Mouse (Mus musculus) adrenal gland, postnatal 36 days (tissue): ENCODE data around the gene Adck2. TPM values are rescaled to one million over a fixed set of nuclear protein-coding genes. Genes with fewer than 3 reads are reported as not detected.

Experiments used
- DNase-seq, 2 experiments: peaks; one replicate each; pipeline ENCODE4 v3.0.0; 2021; ENCODE audit warnings: mixed read lengths in 1 of 2
- total RNA-seq, 2 experiments: library from RNA; stranded (reverse); gene quantifications; 2 replicates each; pipeline ENCODE4 v1.2.3; 2021

The Adck2 gene
- total RNA-seq, 2 experiments from 2014 or later, result 21.4 to 26.9 TPM

GRCm38 (mm10) chr6:39611296-39611695 is 37.6 kb downstream of the Adck2 start:
- DNase-seq, result no peak

Other genes starting within 250 kb of the Adck2 start
- gene Slc37a3, start 196.2 kb upstream of the Adck2 start, total RNA-seq, result 10 to 100 TPM; 38.9 to 39.5 TPM
- under 1 TPM; 0.40 to 0.59 TPM for gene Rab19, start 192.7 kb upstream of the Adck2 start, total RNA-seq
- 10 to 100 TPM; 76.0 to 89.5 TPM for gene Mkrn1, start 153.4 kb upstream of the Adck2 start, total RNA-seq
- gene Dennd2a, start 16.0 kb upstream of the Adck2 start, total RNA-seq, result 10 to 100 TPM; 10.0 to 13.6 TPM
- 1 to 10 TPM in 1 of 2 experiments, not detected in 1; 1.1 TPM for gene Gm42420, start 11.9 kb downstream of the Adck2 start, total RNA-seq
- gene Ndufb2, start 18.7 kb downstream of the Adck2 start, total RNA-seq, result 100 to 1,000 TPM; 225 to 242 TPM
- gene Braf, start 151.6 kb downstream of the Adck2 start, total RNA-seq, result 10 to 100 TPM; 40.2 to 41.4 TPM
- 10 to 100 TPM; 71.1 to 84.6 TPM for gene Mrps33, start 237.1 kb downstream of the Adck2 start, total RNA-seq